Mouse (Mus musculus) limb, embryonic 12.5 days (tissue): ENCODE data around the gene Gm16405. TPM values are rescaled to one million over a fixed set of nuclear protein-coding genes. Genes with fewer than 3 reads are reported as not detected.
"Not testable (repeated sequence)": the region's sequence is repeated elsewhere in the genome, so short reads cannot be mapped to it uniquely, and the experiment has no call there.

Experiments used
- ATAC-seq: fragments of 200-750 bp; cut with Nextera tagmentation; 2 replicates; pipeline ENCODE4 v1.8.0; 2017; ENCODE audit warnings: low read depth, moderate TSS enrichment; ENCODE audit not compliant: insufficient number of reproducible peaks, insufficient read depth, low FRiP score, low TSS enrichment
- H3K27ac ChIP-seq: fragments of 300-500 bp; sonication (generic); 2 replicates; pipeline ENCODE4 v1.5.1; 2016; ENCODE audit warnings: mild to moderate bottlenecking, moderate library complexity
- H3K27me3 ChIP-seq: fragments of 300-500 bp; sonication (generic); 2 replicates; pipeline ENCODE4 v1.6.1; 2016; ENCODE audit warnings: mild to moderate bottlenecking, moderate library complexity
- H3K36me3 ChIP-seq: fragments of 300-500 bp; sonication (generic); 2 replicates; pipeline ENCODE4 v1.6.1; 2016; ENCODE audit warnings: mild to moderate bottlenecking, moderate library complexity
- H3K4me1 ChIP-seq: fragments of 300-500 bp; sonication (generic); replicated peaks from 2 replicates; pipeline ENCODE4 v1.6.1; 2016
- H3K4me2 ChIP-seq: fragments of 300-500 bp; sonication (generic); 2 replicates; pipeline ENCODE4 v1.6.1; 2016; ENCODE audit warnings: mild to moderate bottlenecking, moderate library complexity
- H3K4me3 ChIP-seq: fragments of 300-500 bp; sonication (generic); replicated peaks from 2 replicates; pipeline ENCODE4 v1.5.1; 2016; ENCODE audit warnings: mild to moderate bottlenecking
- H3K9ac ChIP-seq: fragments of 300-500 bp; sonication (generic); replicated peaks from 2 replicates; pipeline ENCODE4 v1.6.1; 2016; ENCODE audit warnings: mild to moderate bottlenecking, moderate library complexity
- H3K9me3 ChIP-seq: fragments of 300-500 bp; sonication (generic); 2 replicates; pipeline ENCODE4 v1.6.1; 2016; ENCODE audit warnings: mild to moderate bottlenecking, moderate library complexity
- WGBS: fragments of 180-500 bp; shearing (Covaris S2); methylation state at CpG from one replicate; pipeline ENCODE4 v1.1.7; 2016; 5-methylcytosine and 5-hydroxymethylcytosine counted together
- polyA plus RNA-seq: library from polyadenylated mRNA; unstranded; fragments of >200 nt; fragmentation: Nextera tagmentation; extraction: Ambion mirVana; gene quantifications from 2 replicates; pipeline ENCODE4 v1.2.1, GENCODE M21; 2016

Gm16405 gene
- not detected in 2 replicates for polyA plus RNA-seq

DNA sequence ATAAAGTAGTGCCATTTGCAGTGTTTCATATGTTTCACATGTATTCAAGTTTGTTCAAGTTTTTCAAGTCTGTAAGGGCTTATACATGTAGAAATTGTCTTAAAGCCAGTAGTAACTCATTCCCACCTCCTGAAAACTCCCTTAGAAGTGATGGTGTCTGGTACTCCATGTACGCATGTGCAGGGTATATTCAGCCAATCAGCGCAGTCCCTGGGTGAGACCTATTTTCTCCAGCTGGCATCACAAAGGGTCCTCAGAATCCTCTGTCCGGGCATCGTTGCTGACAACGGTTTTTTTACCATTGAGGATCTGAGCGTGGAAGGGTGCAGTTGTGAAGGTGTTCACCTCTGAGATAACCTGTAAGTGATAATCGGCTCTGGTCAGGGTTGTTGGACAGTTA, at the start of gene Gm16405:
Gm16405 (plus strand) TSS at position 301 of the 400 bp plus-strand sequence.
- WGBS, result no CpG with 5 or more reads among the region's 7 CpGs
- H3K4me2 ChIP-seq, H3K36me3 ChIP-seq, H3K9me3 ChIP-seq, H3K4me1 ChIP-seq, H3K27me3 ChIP-seq, H3K4me3 ChIP-seq, H3K27ac ChIP-seq, ATAC-seq, H3K9ac ChIP-seq: not testable (repeated sequence)

Other genes with a start within 250 kb of the Gm16405 start
- gene Gm16430, start 91.0 kb downstream of the Gm16405 start, polyA plus RNA-seq, result not detected in 2 replicates